Mouse (Mus musculus) kidney, embryonic 16.5 days (tissue): ENCODE results near the gene C2cd3. TPM values are rescaled to one million over a fixed set of nuclear protein-coding genes. Genes with fewer than 3 reads are reported as not detected.
A peak's percentile ranks its signal among the peaks of the same experiment; 100 is the strongest.
"Not testable (repeated sequence)": the region's sequence is repeated elsewhere in the genome, so short reads cannot be mapped to it uniquely, and the experiment has no call there.

Source experiments
- ATAC-seq: fragments of 200-750 bp; cut with Nextera tagmentation; 2 replicates; pipeline ENCODE4 v1.8.0; 2017; ENCODE audit warnings: moderate TSS enrichment; ENCODE audit not compliant: low FRiP score, low TSS enrichment
- H3K27ac ChIP-seq: fragments of 300-500 bp; sonication (generic); 2 replicates; pipeline ENCODE4 v1.5.1; 2014; ENCODE audit warnings: low read length
- H3K27me3 ChIP-seq: fragments of 300-500 bp; sonication (generic); 2 replicates; pipeline ENCODE4 v1.6.1; 2014; ENCODE audit warnings: low read length, control low read depth, mixed read lengths; ENCODE audit not compliant: insufficient read depth
- H3K36me3 ChIP-seq: fragments of 300-500 bp; sonication (generic); 2 replicates; pipeline ENCODE4 v1.6.1; 2014; ENCODE audit warnings: low read length, control low read depth, mixed read lengths; ENCODE audit not compliant: insufficient read depth
- H3K4me1 ChIP-seq: fragments of 300-500 bp; sonication (generic); 2 replicates; pipeline ENCODE4 v1.6.1; 2014; ENCODE audit warnings: low read length, control low read depth, mixed read lengths; ENCODE audit not compliant: insufficient read depth
- H3K4me2 ChIP-seq: fragments of 300-500 bp; sonication (generic); replicated peaks from 2 replicates; pipeline ENCODE4 v1.6.1; 2014; ENCODE audit warnings: low read depth, low read length
- H3K4me3 ChIP-seq: fragments of 300-500 bp; sonication (generic); 2 replicates; pipeline ENCODE4 v1.5.1; 2014; ENCODE audit warnings: mild to moderate bottlenecking, low read length
- H3K9ac ChIP-seq: fragments of 300-500 bp; sonication (generic); replicated peaks from 2 replicates; pipeline ENCODE4 v1.6.1; 2014; ENCODE audit warnings: low read length
- H3K9me3 ChIP-seq: fragments of 300-500 bp; sonication (generic); 2 replicates; pipeline ENCODE4 v1.6.1; 2016; ENCODE audit warnings: low read length, control low read depth
- WGBS: fragments of 180-500 bp; shearing (Covaris S2); extraction: QIAGEN DNeasy Blood & Tissue Kit; methylation state at CpG from one replicate; pipeline ENCODE4 v1.1.7; 2014; 5-methylcytosine and 5-hydroxymethylcytosine counted together
- polyA plus RNA-seq: library from polyadenylated mRNA; unstranded; fragments of >200 nt; fragmentation: Nextera tagmentation; extraction: Ambion mirVana; gene quantifications from 2 replicates; pipeline ENCODE4 v1.2.1, GENCODE M21; 2015

C2cd3 gene
- polyA plus RNA-seq, 1 experiment from 2014 or later, result 23.6 TPM

GRCm38 (mm10) chr7:100474680-100475079, 102.6 kb downstream of the C2cd3 start:
- Histone ChIP-seq H3K4me1 (peaks cover 4% of the 10 kb centered on the region; the same call in 1 of the 2 replicates), H3K36me3 (peaks cover under 1% of the 10 kb centered on the region; the same call in 1 of the 2 replicates), H3K27me3 (no peaks in the 10 kb centered on the region), H3K27ac (no peak overlapping the region), H3K9ac (no peak overlapping the region), H3K9me3 (no peaks in the 10 kb centered on the region), H3K4me3 (no peak overlapping the region), H3K4me2 (no peak overlapping the region)
- no peak for ATAC-seq
- 50% methylated on average over 1 of the region's 1 CpGs for WGBS

DNA sequence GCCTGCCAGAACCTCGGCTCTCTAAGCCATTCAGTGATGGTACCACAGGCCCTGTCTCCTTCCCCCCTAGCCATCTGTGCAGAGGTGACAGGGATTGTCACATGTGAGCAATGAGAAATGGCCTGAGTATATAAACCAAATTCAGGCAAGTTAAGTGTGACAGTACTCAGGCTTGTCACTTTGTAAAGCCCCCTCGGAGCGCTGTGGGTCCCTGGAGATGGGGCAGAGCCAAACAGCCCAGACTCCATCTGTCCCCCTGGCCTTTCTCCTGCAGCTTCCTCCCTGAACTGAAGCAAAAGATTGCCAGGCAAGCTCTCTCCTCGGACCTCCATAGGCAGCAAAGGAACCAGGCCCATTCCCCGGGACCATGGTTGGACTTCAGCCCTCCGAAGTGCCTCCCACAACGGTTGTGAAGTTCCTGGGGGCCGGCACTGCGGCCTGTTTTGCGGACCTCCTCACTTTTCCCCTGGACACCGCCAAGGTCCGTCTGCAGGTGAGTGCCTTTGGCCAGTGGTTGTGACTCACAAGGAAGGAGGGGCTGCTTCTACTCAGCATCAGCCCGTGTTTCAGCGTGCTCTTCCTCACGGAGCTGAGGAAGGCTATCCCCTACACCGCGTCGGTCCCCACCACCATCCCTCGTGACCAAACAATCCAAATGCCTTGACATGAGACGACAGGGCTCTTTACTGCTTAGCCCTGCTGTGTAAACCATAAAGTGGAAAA, 107.2 kb downstream of the C2cd3 start:
- 72% methylated on average over 20 of the region's 20 CpGs for WGBS
- no peak overlapping the region for H3K4me3 ChIP-seq
- H3K4me1 ChIP-seq, result peaks cover 9% of the 10 kb centered on the region; the same call in 1 of the 2 replicates
- no peak overlapping the region for H3K27ac ChIP-seq
- ATAC-seq, result peak; percentile 55; the same call in 1 of the 2 replicates
- H3K4me2 ChIP-seq, result no peak overlapping the region
- H3K9me3 ChIP-seq, result no peaks in the 10 kb centered on the region
- H3K27me3 ChIP-seq, result no peaks in the 10 kb centered on the region
- no peak overlapping the region for H3K9ac ChIP-seq
- H3K36me3 ChIP-seq, result no peaks in the 10 kb centered on the region

- Histone ChIP-seq H3K4me1 (peaks cover 9% of the 10 kb centered on the region; the same call in 1 of the 2 replicates), H3K9me3 (no peaks in the 10 kb centered on the region), H3K27ac (no peak overlapping the region), H3K27me3 (no peaks in the 10 kb centered on the region), H3K4me2 (no peak overlapping the region), H3K4me3 (no peak overlapping the region), H3K9ac (no peak overlapping the region), H3K36me3 (no peaks in the 10 kb centered on the region)
- peak; percentile 74 for ATAC-seq
- 53% methylated on average over 15 of the region's 15 CpGs for WGBS
These were observed 107.8 kb downstream of the C2cd3 start for GRCm38 (mm10) chr7:100479823-100480164.

DNA sequence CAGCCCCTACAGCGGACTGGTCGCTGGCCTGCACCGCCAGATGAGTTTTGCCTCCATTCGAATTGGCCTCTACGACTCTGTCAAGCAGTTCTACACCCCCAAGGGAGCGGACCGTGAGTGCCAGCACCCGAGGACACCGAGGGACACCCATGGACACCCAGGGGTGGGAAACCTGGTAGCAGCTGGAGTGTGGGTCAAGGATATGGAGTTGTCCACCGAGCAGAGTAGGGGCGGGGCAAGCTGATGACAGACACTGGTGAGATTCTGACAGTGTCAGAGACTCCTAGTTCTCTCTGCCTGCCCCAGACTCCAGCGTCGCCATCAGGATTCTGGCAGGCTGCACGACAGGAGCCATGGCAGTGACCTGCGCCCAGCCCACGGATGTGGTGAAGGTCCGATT, 108.1 kb downstream of the C2cd3 start:
- 67% methylated on average over 17 of the region's 17 CpGs for WGBS
- ATAC-seq, result peak; percentile 20; the same call in 1 of the 2 replicates
- H3K4me2 ChIP-seq, result no peak overlapping the region
- no peaks in the 10 kb centered on the region for H3K27me3 ChIP-seq
- no peak overlapping the region for H3K27ac ChIP-seq
- no peaks in the 10 kb centered on the region for H3K9me3 ChIP-seq
- no peak overlapping the region for H3K4me3 ChIP-seq
- no peak overlapping the region for H3K9ac ChIP-seq
- H3K4me1 ChIP-seq, result peaks cover 9% of the 10 kb centered on the region; the same call in 1 of the 2 replicates
- H3K36me3 ChIP-seq, result no peaks in the 10 kb centered on the region

DNA sequence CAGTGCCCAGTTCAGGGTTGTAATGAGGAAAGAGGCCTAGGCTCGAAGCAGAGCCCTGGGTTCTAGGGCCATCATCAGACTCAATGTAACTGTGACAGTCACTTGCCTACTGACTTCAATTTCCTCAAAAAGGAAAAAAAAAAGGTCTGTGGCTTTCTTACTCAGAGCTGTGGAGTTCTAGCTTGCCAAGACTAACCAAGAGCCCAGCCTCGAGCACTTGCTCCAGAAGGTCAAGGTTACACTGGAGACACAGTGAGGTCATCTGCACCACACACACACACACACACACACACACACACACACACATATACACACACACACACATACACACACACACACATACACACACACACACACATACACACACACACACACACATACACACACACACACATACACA, 110.0 kb downstream of the C2cd3 start:
- 82% methylated on average over 2 of the region's 2 CpGs for WGBS
- not testable (repeated sequence) for H3K27me3 ChIP-seq, H3K9me3 ChIP-seq, H3K27ac ChIP-seq, H3K9ac ChIP-seq, ATAC-seq, H3K36me3 ChIP-seq, H3K4me2 ChIP-seq, H3K4me1 ChIP-seq, H3K4me3 ChIP-seq

GRCm38 (mm10) chr7:100484493-100484892, 112.5 kb downstream of the C2cd3 start:
- H3K4me2 ChIP-seq, result no peak overlapping the region
- peaks cover 12% of the 10 kb centered on the region for H3K4me1 ChIP-seq
- no peaks in the 10 kb centered on the region for H3K36me3 ChIP-seq
- no peak overlapping the region for H3K27ac ChIP-seq
- H3K27me3 ChIP-seq, result no peaks in the 10 kb centered on the region
- H3K9me3 ChIP-seq, result no peaks in the 10 kb centered on the region
- no peak for ATAC-seq
- no peak overlapping the region for H3K4me3 ChIP-seq
- H3K9ac ChIP-seq, result no peak overlapping the region
- 85% methylated on average over 5 of the region's 5 CpGs for WGBS

GRCm38 (mm10) chr7:100487301-100487700, 115.3 kb downstream of the C2cd3 start:
- no peak for ATAC-seq
- H3K4me2 ChIP-seq, result no peak overlapping the region
- H3K9ac ChIP-seq, result no peak overlapping the region
- H3K27ac ChIP-seq, result no peak overlapping the region
- no peaks in the 10 kb centered on the region for H3K27me3 ChIP-seq
- no peaks in the 10 kb centered on the region for H3K9me3 ChIP-seq
- no peak overlapping the region for H3K4me3 ChIP-seq
- no peaks in the 10 kb centered on the region for H3K36me3 ChIP-seq
- 49% methylated on average over 2 of the region's 2 CpGs for whole genome bisulfite sequencing
- H3K4me1 ChIP-seq, result peaks cover 8% of the 10 kb centered on the region

DNA sequence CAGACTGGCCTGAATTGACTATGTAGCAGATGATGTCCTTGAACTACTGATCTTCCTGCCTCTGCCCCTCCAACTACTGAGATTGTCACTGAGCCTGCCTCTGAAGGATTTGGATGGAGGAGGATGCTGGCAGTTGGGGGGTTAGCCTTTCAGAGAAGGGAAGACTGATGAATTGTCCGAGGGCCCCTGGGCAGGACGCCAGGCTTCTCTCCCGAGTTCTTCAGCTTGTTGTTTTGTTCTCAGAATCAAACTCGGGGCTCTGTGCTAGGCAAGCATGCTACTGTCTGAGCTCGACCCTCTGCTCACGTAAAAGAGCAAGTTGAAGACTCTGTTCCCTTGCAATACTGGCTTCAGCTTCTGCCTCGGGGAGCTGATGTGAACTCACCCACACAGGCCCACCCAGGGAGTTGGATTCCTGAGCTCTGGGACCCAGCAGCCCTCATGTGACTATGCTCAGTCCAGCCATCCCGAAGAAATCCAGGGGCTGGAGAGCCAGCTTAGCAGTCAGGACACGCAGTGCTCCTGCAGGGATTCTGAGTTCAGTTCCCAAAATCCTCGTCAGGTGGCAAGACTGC, 116.5 kb downstream of the C2cd3 start:
- Histone ChIP-seq H3K4me3 (no peak overlapping the region), H3K27ac (0 out of 2 replicates have a peak overlapping the region, but pooled peaks have one; percentile 15), H3K9ac (0 out of 2 replicates have a peak overlapping the region, but pooled peaks have one; percentile 3), H3K4me2 (no peak overlapping the region), H3K4me1 (peaks cover 11% of the 10 kb centered on the region), H3K36me3 (no peaks in the 10 kb centered on the region), H3K9me3 (no peaks in the 10 kb centered on the region), H3K27me3 (no peaks in the 10 kb centered on the region)
- ATAC-seq, result no peak
- 36% methylated on average over 10 of the region's 10 CpGs for WGBS

GRCm38 (mm10) chr7:100492391-100493116, 120.5 kb downstream of the C2cd3 start:
- Histone ChIP-seq H3K4me3 (peak overlapping the region; percentile 64), H3K27me3 (no peaks in the 10 kb centered on the region), H3K4me1 (peaks cover 36% of the 10 kb centered on the region), H3K9ac (peak overlapping the region; percentile 67), H3K27ac (peak overlapping the region; percentile 87), H3K36me3 (peaks cover 12% of the 10 kb centered on the region), H3K9me3 (no peaks in the 10 kb centered on the region), H3K4me2 (peak overlapping the region; percentile 93)
- ATAC-seq, result peak; percentile 37
- 2% methylated on average over 28 of the region's 36 CpGs for WGBS
